Mouse (Mus musculus): ENCODE measurements at regions not wholly inside any gene's neighbourhood (a gene's known extent, or its start where the extent isn't known, plus 50 kb on each side); places are given as distances from the start of the nearest gene placed in this dataset.

DNA sequence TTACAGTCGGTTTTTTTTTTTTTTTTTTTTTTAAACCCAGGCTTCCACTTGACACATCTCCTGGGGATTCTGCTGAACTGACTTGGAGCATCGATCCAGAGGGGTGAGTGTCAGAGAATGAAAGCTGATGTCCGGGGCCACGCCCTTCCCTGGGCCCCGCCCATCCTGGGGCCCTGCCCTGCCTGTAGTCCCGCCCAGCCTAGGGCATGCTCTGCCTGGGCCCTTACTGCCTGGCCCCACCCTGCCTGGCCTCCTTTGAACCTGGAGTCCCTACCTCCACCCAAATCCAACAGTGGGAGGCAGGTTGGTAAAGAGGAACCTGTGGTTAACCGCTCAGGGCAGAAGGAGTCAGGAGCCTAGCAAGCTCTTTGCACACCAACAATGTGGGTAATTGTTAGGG, 293.7 kb upstream of the Kcnab2 start:
- no peak for TF ChIP-seq MYOD1 (IDR thresholded peaks at IDR 0.05; ENCODE audit: control insufficient read depth in 1 of 3, insufficient read length in 2 of 3, low read depth in 2 of 3)
- H3K4me2 ChIP-seq (ENCODE audit: low read depth), result no peak overlapping the region

DNA sequence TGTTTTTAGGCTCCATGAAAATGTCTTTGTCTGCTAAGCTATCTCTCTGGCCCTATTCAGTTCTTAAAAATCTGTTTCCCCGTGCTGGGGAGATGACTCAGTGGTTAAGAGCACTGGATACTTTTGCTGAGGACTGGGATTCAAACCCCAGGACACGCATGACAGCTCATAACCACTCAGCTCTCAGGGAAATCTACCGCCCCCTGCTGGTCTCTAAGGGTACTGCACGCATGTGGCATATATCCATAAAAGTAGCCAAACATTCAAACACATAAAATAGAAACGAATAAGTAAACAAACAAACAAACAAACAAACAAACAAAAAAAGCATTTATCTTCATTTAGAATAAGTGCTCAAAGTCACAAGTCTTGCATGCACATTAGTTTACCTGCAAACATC, 289.7 kb upstream of the Kcnab2 start:
- Histone ChIP-seq H3K36me3 (ENCODE audit: control insufficient read depth, insufficient read depth) (no peaks in the 10 kb centered on the region), H3K79me2 (ENCODE audit: control insufficient read depth, insufficient read depth) (no peaks in the 10 kb centered on the region), H3ac (ENCODE audit: control insufficient read depth, insufficient read length) (no peak overlapping the region), H3K4me2 (ENCODE audit: low read depth) (no peak overlapping the region), H3K4me3 (no peak overlapping the region), H3K27me3 (ENCODE audit: control insufficient read depth, insufficient read depth, insufficient read length) (no peaks in the 10 kb centered on the region)
- TF ChIP-seq TCF3 (IDR thresholded peaks at IDR 0.05; ENCODE audit: insufficient read length, low read depth) (no peak), REST (IDR thresholded peaks at IDR 0.05; ENCODE audit: insufficient read depth, insufficient read length) (no peak), CEBPB (IDR thresholded peaks at IDR 0.05; ENCODE audit: insufficient read depth, poor library complexity, severe bottlenecking) (no peak), SRF (IDR thresholded peaks at IDR 0.05; ENCODE audit: control insufficient read depth, insufficient read length, low read depth) (no peak), POLR2A (IDR thresholded peaks at IDR 0.05; ENCODE audit: insufficient read length, low read depth) (no peak), MYOG (IDR thresholded peaks at IDR 0.05; ENCODE audit: control insufficient read depth in 1 of 3, insufficient read depth in 1 of 3, insufficient read length in 2 of 3, low read depth in 2 of 3) (no peak), USF1 (IDR thresholded peaks at IDR 0.05; ENCODE audit: low read depth) (no peak), POLR2AphosphoS2 (IDR thresholded peaks at IDR 0.05; ENCODE audit: insufficient read length, low read depth) (no peak), E2F4 (IDR thresholded peaks at IDR 0.05; ENCODE audit: insufficient read depth) (no peak), MYOD1 (IDR thresholded peaks at IDR 0.05; ENCODE audit: control insufficient read depth in 1 of 3, insufficient read length in 2 of 3, low read depth in 2 of 3) (no peak)

More for the DNA sequence above, 293.7 kb upstream of the Kcnab2 start:
- no peaks in the 10 kb centered on the region for H3K79me2 ChIP-seq (ENCODE audit: control insufficient read depth, insufficient read depth)
- H3ac ChIP-seq (ENCODE audit: control insufficient read depth, insufficient read length), result no peak overlapping the region
- H3K4me3 ChIP-seq, result no peak overlapping the region
- H3K27me3 ChIP-seq (ENCODE audit: control insufficient read depth, insufficient read depth, insufficient read length), result no peaks in the 10 kb centered on the region
- no peaks in the 10 kb centered on the region for H3K36me3 ChIP-seq (ENCODE audit: control insufficient read depth, insufficient read depth)

DNA sequence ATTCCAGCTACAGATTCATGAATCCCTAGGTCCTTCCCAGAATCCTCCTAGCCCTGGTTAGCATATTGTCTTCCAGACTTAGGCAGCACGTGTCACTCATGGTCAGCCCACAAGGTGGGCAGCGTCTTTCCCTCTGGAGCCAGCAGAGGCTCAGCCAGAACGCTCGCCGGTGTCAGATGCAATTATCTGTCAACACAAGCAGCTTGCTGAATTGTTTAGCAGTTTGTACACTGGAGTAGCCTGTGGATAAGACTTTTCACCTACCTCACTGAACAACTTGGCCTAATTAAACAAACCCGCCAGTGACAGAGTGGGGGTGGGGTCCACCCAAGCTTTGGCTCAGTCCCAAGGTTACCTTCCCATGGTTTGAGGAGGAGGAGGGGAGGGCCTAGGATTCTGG, 285.4 kb upstream of the Kcnab2 start:
- no peak for TF ChIP-seq POLR2A (IDR thresholded peaks at IDR 0.05; ENCODE audit: insufficient read length, low read depth)
- no peak for TF ChIP-seq USF1 (IDR thresholded peaks at IDR 0.05; ENCODE audit: low read depth)
- TF ChIP-seq MYOD1 (IDR thresholded peaks at IDR 0.05; ENCODE audit: control insufficient read depth in 1 of 3, insufficient read length in 2 of 3, low read depth in 2 of 3), result no peak
- no peaks in the 10 kb centered on the region for H3K36me3 ChIP-seq (ENCODE audit: control insufficient read depth, insufficient read depth)
- H3K4me2 ChIP-seq (ENCODE audit: low read depth), result no peak overlapping the region
- H3K27me3 ChIP-seq (ENCODE audit: control insufficient read depth, insufficient read depth, insufficient read length), result no peaks in the 10 kb centered on the region
- H3K79me2 ChIP-seq (ENCODE audit: control insufficient read depth, insufficient read depth), result no peaks in the 10 kb centered on the region
- H3ac ChIP-seq (ENCODE audit: control insufficient read depth, insufficient read length), result no peak overlapping the region
- no peak overlapping the region for H3K4me3 ChIP-seq

DNA sequence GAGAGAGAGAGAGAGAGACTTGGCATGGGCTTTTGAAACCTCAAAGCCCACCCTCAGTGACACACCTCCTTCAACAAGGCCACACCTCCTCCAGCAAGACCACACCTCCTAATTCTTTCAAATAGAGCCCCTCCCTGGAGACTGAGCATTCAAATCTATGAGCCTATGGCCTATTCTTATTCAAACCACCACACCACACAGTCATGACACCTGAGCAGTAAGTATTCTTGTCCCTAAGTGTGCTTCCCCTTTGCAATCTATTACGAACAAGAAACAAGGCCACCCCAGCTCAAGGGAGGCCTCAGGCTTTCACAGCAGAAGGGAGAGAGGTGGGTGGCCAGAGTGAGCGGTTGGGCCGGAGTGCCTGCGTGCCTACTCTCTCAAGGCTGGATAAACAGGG, 284.9 kb upstream of the Kcnab2 start:
- no peak overlapping the region for H3ac ChIP-seq (ENCODE audit: control insufficient read depth, insufficient read length)
- H3K36me3 ChIP-seq (ENCODE audit: control insufficient read depth, insufficient read depth), result no peaks in the 10 kb centered on the region
- no peaks in the 10 kb centered on the region for H3K79me2 ChIP-seq (ENCODE audit: control insufficient read depth, insufficient read depth)
- H3K27me3 ChIP-seq (ENCODE audit: control insufficient read depth, insufficient read depth, insufficient read length), result no peaks in the 10 kb centered on the region
- TF ChIP-seq MAX (IDR thresholded peaks at IDR 0.05; ENCODE audit: low read depth) (no peak), MYOG (IDR thresholded peaks at IDR 0.05; ENCODE audit: control insufficient read depth in 1 of 3, insufficient read depth in 1 of 3, insufficient read length in 2 of 3, low read depth in 2 of 3) (no peak), POLR2A (IDR thresholded peaks at IDR 0.05; ENCODE audit: insufficient read length, low read depth) (no peak), MYOD1 (IDR thresholded peaks at IDR 0.05; ENCODE audit: control insufficient read depth in 1 of 3, insufficient read length in 2 of 3, low read depth in 2 of 3) (no peak), POLR2AphosphoS2 (IDR thresholded peaks at IDR 0.05; ENCODE audit: insufficient read length, low read depth) (no peak), SRF (IDR thresholded peaks at IDR 0.05; ENCODE audit: control insufficient read depth, insufficient read length, low read depth) (no peak)
- H3K4me2 ChIP-seq (ENCODE audit: low read depth), result no peak overlapping the region
- no peak overlapping the region for H3K4me3 ChIP-seq

DNA sequence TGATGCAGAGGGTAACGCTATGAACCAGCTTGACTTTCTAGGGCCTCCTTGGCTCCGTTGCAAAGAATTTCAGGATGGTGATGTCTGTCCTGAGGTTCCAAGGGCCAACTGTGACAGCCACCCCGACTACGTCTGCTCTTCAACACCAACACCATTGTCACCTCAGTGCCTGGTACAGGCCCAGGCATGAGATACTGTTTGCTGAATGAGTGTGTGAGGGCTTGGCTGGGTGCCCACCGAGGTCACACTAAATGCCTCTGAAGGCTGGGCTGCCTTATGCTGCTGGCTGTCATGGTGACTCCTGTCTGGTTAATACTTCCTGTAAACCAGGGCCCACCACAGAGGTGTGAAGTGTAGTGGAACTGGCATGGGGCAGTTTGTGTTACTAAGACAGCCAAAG, 279.5 kb upstream of the Kcnab2 start:
- H3K27me3 ChIP-seq (ENCODE audit: control insufficient read depth, insufficient read depth, insufficient read length), result no peaks in the 10 kb centered on the region
- no peak overlapping the region for H3K4me2 ChIP-seq (ENCODE audit: low read depth)
- H3K4me3 ChIP-seq, result no peak overlapping the region
- H3ac ChIP-seq (ENCODE audit: control insufficient read depth, insufficient read length), result no peak overlapping the region
- H3K79me2 ChIP-seq (ENCODE audit: control insufficient read depth, insufficient read depth), result no peaks in the 10 kb centered on the region
- TF ChIP-seq MAX (IDR thresholded peaks at IDR 0.05; ENCODE audit: low read depth), result no peak
- no peak for TF ChIP-seq TCF3 (IDR thresholded peaks at IDR 0.05; ENCODE audit: insufficient read length, low read depth)
- TF ChIP-seq REST (IDR thresholded peaks at IDR 0.05; ENCODE audit: insufficient read depth, insufficient read length), result no peak
- TF ChIP-seq TCF12 (IDR thresholded peaks at IDR 0.05; ENCODE audit: insufficient read depth, poor library complexity, severe bottlenecking), result no peak
- no peak for TF ChIP-seq POLR2A (IDR thresholded peaks at IDR 0.05; ENCODE audit: insufficient read length, low read depth)
- no peak for TF ChIP-seq MYOG (IDR thresholded peaks at IDR 0.05; ENCODE audit: control insufficient read depth in 1 of 3, insufficient read depth in 1 of 3, insufficient read length in 2 of 3, low read depth in 2 of 3)
- TF ChIP-seq USF1 (IDR thresholded peaks at IDR 0.05; ENCODE audit: low read depth), result no peak
- no peaks in the 10 kb centered on the region for H3K36me3 ChIP-seq (ENCODE audit: control insufficient read depth, insufficient read depth)

DNA sequence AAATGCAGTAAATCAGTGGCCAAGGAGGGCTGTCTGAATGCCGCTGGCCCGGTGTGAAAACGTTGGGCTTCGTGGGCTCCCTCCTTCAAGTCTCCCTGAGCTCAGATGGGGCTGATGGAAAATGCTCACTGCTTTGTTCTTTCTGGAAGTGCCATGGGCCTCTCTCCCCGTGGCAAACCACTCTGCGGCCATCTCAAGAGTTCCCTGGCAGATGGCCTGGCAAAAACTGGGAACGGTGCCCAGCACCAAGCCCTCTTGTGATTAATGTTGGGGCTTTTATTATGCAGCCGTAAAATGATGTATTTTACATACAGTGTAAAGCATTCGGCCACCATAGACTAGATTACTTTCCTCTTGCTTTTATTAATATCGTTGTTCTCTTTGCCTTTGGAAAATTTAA, 278.9 kb upstream of the Kcnab2 start:
- H3K4me3 ChIP-seq, result no peak overlapping the region
- H3K79me2 ChIP-seq (ENCODE audit: control insufficient read depth, insufficient read depth), result no peaks in the 10 kb centered on the region
- H3K4me2 ChIP-seq (ENCODE audit: low read depth), result no peak overlapping the region
- no peaks in the 10 kb centered on the region for H3K36me3 ChIP-seq (ENCODE audit: control insufficient read depth, insufficient read depth)
- TF ChIP-seq REST (IDR thresholded peaks at IDR 0.05; ENCODE audit: insufficient read depth, insufficient read length) (no peak), TCF3 (IDR thresholded peaks at IDR 0.05; ENCODE audit: insufficient read length, low read depth) (no peak), MYOD1 (IDR thresholded peaks at IDR 0.05; ENCODE audit: control insufficient read depth in 1 of 3, insufficient read length in 2 of 3, low read depth in 2 of 3) (no peak), USF1 (IDR thresholded peaks at IDR 0.05; ENCODE audit: low read depth) (no peak), E2F4 (IDR thresholded peaks at IDR 0.05; ENCODE audit: insufficient read depth) (no peak), MYOG (IDR thresholded peaks at IDR 0.05; ENCODE audit: control insufficient read depth in 1 of 3, insufficient read depth in 1 of 3, insufficient read length in 2 of 3, low read depth in 2 of 3) (no peak), TCF12 (IDR thresholded peaks at IDR 0.05; ENCODE audit: insufficient read depth, poor library complexity, severe bottlenecking) (no peak), MAX (IDR thresholded peaks at IDR 0.05; ENCODE audit: low read depth) (no peak), SRF (IDR thresholded peaks at IDR 0.05; ENCODE audit: control insufficient read depth, insufficient read length, low read depth) (no peak)
- no peak overlapping the region for H3ac ChIP-seq (ENCODE audit: control insufficient read depth, insufficient read length)
- no peaks in the 10 kb centered on the region for H3K27me3 ChIP-seq (ENCODE audit: control insufficient read depth, insufficient read depth, insufficient read length)

Data from myocyte (in vitro differentiated cells).